Mouse (Mus musculus): ENCODE data around the gene Crygb. TPM values are rescaled to one million over a fixed set of nuclear protein-coding genes. Genes with fewer than 3 reads are reported as not detected.

Gene Crygb
- not detected in 2 replicates for polyA plus RNA-seq (2015; fragmentation: Nextera tagmentation; extraction: Ambion mirVana)

DNA sequence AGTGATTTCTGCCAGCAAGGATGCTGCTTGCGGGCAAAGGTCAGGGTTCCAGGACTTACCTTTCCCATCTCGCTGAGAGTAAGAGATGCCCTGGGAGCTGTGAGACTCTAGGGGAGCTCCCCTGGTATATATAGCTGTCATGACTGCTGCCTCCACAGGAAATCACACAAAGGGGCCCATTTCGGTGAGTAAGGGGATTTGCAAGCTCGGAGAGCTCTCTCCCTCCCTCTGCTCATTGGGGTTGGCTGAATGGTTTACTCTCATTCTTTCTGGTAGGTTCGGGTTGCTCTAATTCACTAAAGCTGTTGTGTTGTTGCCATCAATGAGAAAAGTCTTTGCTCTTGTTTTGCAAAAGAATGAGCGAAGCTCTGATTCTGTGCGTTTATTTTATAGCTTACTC is at the start of gene Crygb:
Crygb (minus strand) TSS at position 101 of the 400 bp plus-strand sequence.
- H3K9me3 ChIP-seq, result no peaks in the 10 kb centered on the region
- H3K27me3 ChIP-seq, result no peaks in the 10 kb centered on the region
- 37% methylated on average over 7 of the region's 7 CpGs for WGBS
- no peak within 1 kb of the TSS for H3K27ac ChIP-seq
- H3K36me3 ChIP-seq, result no peaks in the 10 kb centered on the region
- no peak within 1 kb of the TSS for H3K4me2 ChIP-seq
- H3K4me3 ChIP-seq, result no peak within 1 kb of the TSS
- no peaks in the 10 kb centered on the region for H3K4me1 ChIP-seq
- H3K9ac ChIP-seq, result no peak within 1 kb of the TSS
- no peak for ATAC-seq (ENCODE audit: borderline replicate concordance, extremely low read depth, low FRiP score, low TSS enrichment)

DNA sequence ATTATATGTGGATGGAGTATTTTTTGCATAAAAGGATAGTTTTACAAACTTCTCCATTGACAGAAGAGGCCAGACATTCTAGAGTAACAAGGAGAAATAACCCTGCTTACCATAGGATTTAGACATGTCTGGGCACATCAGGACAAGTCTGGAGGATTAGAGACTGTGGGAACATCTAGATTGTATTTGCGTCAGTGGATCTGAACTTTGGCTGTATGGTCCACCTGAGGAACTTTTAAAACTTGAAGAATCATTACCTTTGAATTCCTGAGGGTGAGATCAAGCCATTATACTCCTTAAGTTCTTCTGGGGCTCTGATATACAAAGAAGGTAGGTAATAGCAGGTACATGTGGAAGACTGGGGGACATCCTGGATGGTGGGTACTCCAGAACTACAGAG is 49.6 kb upstream of the Crygb start:
- H3K4me3 ChIP-seq, result no peak overlapping the region
- H3K4me2 ChIP-seq, result no peak overlapping the region
- H3K27ac ChIP-seq, result no peak overlapping the region
- H3K4me1 ChIP-seq, result no peaks in the 10 kb centered on the region
- no peaks in the 10 kb centered on the region for H3K9me3 ChIP-seq
- no peak for ATAC-seq (ENCODE audit: borderline replicate concordance, extremely low read depth, low FRiP score, low TSS enrichment)
- no peak overlapping the region for H3K9ac ChIP-seq
- WGBS, result 85% methylated on average over 1 of the region's 1 CpGs
- no peaks in the 10 kb centered on the region for H3K27me3 ChIP-seq
- H3K36me3 ChIP-seq, result no peaks in the 10 kb centered on the region

DNA sequence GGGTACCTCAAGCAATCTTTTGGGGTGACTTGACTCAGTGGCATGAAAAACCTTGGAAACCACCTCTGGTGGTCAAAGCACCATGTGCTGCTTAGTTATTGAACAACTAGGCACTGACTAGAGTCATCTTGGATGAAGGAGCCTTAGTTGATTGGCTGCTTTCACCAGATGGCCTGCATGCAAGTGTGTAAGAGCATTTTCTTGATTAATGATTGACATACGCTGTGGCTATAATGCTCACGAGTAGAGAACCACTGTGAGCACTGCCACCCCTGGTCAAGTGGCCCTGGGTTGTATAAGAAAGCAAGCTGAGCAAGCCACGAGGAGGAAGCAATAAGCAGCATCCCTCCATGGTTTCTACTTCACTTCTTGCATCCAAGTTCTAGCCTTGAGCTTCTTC is 48.1 kb upstream of the Crygb start:
- no peak for ATAC-seq (ENCODE audit: borderline replicate concordance, extremely low read depth, low FRiP score, low TSS enrichment)
- Histone ChIP-seq H3K27me3 (no peaks in the 10 kb centered on the region), H3K9me3 (no peaks in the 10 kb centered on the region), H3K4me2 (no peak overlapping the region), H3K4me3 (no peak overlapping the region), H3K9ac (no peak overlapping the region), H3K4me1 (no peaks in the 10 kb centered on the region), H3K36me3 (no peaks in the 10 kb centered on the region), H3K27ac (no peak overlapping the region)
- WGBS, result 65% methylated on average over 3 of the region's 3 CpGs

DNA sequence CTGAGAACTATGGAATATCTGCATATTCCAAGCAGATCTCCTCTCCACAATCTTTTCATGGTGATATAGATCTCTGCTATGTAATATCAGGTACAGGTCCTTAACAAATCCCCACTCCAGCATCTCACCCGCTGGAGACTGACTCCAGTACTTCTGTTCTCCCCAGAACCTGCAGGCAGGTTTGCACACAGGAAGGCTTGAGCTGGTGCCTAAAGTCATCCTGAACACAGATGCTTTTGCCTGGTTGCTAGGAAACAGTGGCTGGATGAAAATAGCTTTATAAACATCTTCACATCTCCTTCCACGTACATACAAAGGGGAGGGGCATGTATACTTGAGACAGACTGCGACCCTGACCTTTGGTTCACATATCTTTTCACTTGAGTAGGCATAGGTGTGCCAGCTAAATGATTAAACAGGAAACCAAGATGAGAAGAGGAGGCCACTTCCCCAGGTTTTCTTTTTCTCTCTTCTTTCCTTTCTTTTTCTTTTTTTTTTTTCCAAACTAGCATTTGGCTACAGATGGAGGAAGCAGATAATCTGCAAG is 47.6 kb upstream of the Crygb start:
- no peak overlapping the region for H3K27ac ChIP-seq

DNA sequence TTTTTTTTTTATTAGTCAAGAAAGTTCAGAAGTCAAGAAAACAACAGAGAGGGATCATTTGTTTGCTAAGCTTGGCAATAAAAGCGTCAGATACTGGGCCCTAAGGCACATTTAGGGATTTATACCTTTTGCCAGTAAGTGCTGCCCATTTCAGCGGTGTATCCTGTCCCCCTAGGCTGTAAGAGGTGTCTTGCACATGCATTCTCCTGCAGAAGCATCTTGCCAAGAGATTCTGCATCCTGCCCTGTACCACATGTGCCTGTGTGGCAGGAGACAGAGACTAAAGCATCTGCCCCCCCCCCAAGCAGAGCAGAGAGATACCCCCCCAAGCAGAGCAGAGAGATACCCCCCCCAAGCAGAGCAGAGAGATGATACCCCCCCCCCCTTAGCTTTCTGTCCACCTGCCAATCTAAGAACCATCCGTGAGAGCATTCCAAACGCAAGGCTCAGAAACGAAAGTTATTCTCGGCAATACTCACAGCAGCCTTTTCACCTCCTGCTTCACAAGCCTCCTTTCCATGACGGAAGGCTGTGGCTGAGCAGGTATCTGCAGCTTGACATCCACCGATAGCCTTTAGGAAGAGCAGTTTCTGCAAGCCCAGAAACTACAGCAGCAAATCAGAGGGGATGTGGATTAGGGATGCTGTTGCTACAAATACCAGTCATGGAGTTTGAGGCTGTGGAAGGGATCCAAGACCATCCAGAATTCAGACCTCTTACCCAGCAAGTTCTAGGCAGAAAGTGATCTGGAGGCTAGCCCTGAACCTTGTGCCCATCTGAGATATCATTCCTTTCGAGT is 40.7 kb upstream of the Crygb start, which contains the start of gene D630023F18Rik:
D630023F18Rik (minus strand) TSS at position 641 of the 799 bp plus-strand sequence.
- Histone ChIP-seq H3K27me3 (no peaks in the 10 kb centered on the region), H3K9me3 (no peaks in the 10 kb centered on the region), H3K4me3 (no peak within 1 kb of the TSS), H3K36me3 (no peaks in the 10 kb centered on the region), H3K9ac (no peak within 1 kb of the TSS), H3K4me2 (peak within 1 kb of the TSS; percentile 23; the same call in 1 of the 2 replicates), H3K4me1 (no peaks in the 10 kb centered on the region), H3K27ac (no peak within 1 kb of the TSS)
- WGBS, result 17% methylated on average over 9 of the region's 9 CpGs
- no peak for ATAC-seq (ENCODE audit: borderline replicate concordance, extremely low read depth, low FRiP score, low TSS enrichment)

More for the DNA sequence above, 47.6 kb upstream of the Crygb start:
- Histone ChIP-seq H3K4me1 (no peaks in the 10 kb centered on the region), H3K27me3 (no peaks in the 10 kb centered on the region), H3K9ac (no peak overlapping the region), H3K4me2 (no peak overlapping the region), H3K9me3 (no peaks in the 10 kb centered on the region), H3K4me3 (no peak overlapping the region), H3K36me3 (no peaks in the 10 kb centered on the region)
- 47% methylated on average over 3 of the region's 3 CpGs for WGBS
- ATAC-seq (ENCODE audit: borderline replicate concordance, extremely low read depth, low FRiP score, low TSS enrichment), result no peak

DNA sequence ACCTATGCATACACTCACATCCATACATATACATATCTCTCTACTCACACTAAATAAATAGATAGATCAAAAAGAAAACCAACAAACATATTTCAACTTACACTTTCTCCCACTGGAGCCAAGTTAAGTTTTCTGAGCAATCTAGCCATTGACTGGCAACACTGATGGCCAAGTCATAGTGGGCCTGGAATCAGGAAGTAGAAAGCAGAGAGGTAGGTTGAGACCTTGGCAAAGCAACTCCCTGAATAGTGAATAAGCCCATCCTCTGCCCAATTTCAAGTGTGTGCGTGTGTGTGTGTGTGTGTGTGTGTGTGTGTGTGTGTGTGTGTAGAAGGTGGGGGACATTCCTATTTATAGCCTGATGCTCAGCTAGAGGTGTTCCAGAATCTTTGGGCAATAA is 37.4 kb upstream of the Crygb start, which contains the start of gene Gm28845:
Gm28845 (minus strand) TSS at position 121 of the 400 bp plus-strand sequence.
- Histone ChIP-seq H3K27me3 (no peaks in the 10 kb centered on the region), H3K4me2 (no peak within 1 kb of the TSS), H3K9ac (no peak within 1 kb of the TSS), H3K9me3 (no peaks in the 10 kb centered on the region), H3K27ac (no peak within 1 kb of the TSS), H3K4me3 (no peak within 1 kb of the TSS), H3K4me1 (no peaks in the 10 kb centered on the region), H3K36me3 (no peaks in the 10 kb centered on the region)
- ATAC-seq (ENCODE audit: borderline replicate concordance, extremely low read depth, low FRiP score, low TSS enrichment), result no peak
- 81% methylated on average over 1 of the region's 1 CpGs for WGBS

DNA sequence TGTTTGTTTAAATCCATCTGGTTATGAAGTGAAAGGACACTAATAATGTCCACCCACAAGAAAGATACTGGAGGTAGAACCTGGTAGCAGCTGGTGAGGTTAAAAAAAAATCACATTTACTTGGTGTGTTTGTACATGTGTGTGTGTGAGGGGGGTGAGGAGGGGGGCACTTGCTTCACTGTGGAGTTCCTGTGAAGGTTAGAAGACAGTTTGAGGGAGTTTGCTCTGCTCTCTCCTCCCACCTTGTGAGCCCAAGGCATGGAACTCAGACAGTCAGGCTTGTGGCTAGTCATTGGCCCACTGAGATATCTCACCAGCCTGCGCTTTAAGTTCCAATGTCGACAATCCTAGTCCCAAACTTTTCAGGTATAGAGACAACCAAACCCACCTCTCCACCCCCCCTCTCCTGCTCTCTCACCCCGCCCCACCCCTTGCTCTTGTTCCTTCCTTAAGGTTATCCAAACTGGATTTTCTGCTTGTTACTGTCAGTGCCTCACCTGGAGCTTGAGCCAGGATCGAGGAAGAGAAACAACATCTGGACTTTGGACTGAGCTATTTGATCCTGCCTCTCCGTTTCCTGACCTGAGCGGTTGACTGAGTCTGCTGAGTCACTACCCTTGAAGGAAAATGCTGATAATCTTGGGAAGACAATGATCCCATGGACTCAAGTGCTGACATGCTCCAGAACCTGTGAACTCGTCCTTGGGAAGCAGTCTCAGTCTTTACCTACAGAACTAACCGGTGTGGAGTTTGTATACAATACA is 36.2 kb upstream of the Crygb start:
- ATAC-seq (ENCODE audit: borderline replicate concordance, extremely low read depth, low FRiP score, low TSS enrichment), result no peak
- H3K27ac ChIP-seq, result no peak overlapping the region
- no peaks in the 10 kb centered on the region for H3K9me3 ChIP-seq
- H3K27me3 ChIP-seq, result no peaks in the 10 kb centered on the region
- no peak overlapping the region for H3K4me3 ChIP-seq
- 61% methylated on average over 8 of the region's 8 CpGs for WGBS
- H3K4me2 ChIP-seq, result no peak overlapping the region
- H3K36me3 ChIP-seq, result no peaks in the 10 kb centered on the region
- H3K9ac ChIP-seq, result no peak overlapping the region
- no peaks in the 10 kb centered on the region for H3K4me1 ChIP-seq

DNA sequence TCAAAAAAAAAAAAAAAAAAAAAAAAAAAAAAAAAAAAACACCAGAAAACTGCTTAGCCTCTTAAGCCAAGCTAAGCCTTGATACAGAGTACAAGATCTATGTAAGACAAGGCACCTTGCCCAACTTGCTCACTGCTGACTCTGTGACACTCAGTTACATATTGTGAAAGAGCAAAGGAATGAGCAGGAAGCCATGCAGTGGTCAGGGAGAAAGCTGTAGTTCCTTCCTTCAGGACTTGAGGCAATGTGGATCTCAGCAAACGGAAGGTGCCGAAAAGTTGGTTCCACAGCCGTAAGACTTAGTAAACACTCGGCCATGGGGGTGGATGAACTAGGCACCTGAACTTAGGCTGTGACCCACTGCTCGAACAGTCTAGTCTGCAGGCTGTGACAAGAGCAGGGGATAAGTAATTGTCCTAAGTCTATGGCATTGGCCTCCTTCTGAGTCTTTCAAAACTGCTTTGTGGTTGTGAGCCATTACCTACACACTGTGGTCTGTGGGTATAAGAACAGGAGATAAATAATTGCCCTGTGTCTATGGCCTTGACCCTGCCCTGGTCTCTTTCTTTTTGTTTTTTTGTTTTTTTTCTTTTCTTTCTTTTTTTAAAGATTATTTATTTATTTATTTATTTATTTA is 31.6 kb upstream of the Crygb start:
- WGBS, result 86% methylated on average over 5 of the region's 5 CpGs
- Histone ChIP-seq H3K4me3 (no peak overlapping the region), H3K9ac (no peak overlapping the region), H3K27ac (no peak overlapping the region), H3K4me2 (no peak overlapping the region), H3K27me3 (no peaks in the 10 kb centered on the region), H3K4me1 (no peaks in the 10 kb centered on the region), H3K36me3 (no peaks in the 10 kb centered on the region), H3K9me3 (no peaks in the 10 kb centered on the region)
- no peak; the same call in 1 of the 2 replicates for ATAC-seq (ENCODE audit: borderline replicate concordance, extremely low read depth, low FRiP score, low TSS enrichment)

DNA sequence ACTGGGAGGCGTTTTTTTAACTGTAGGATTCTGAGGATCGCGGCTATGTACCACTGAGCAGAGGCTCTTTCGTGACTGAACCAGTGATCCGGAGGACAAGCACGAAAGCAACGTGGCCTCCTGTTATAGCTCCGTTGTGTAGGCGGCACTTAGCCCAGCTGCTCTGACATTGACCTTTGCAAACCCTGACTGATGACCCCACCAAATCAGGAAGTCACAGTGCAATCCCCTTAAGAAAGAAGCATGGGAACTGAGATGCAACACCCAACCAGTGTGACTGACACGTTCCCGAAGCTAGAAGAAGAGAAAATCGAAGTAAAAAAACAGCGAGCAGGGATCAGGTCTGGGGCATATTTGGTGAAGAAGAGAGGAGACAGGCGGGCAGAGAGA is 30.7 kb upstream of the Crygb start:
- ATAC-seq (ENCODE audit: borderline replicate concordance, extremely low read depth, low FRiP score, low TSS enrichment), result no peak
- H3K36me3 ChIP-seq, result no peaks in the 10 kb centered on the region
- H3K9me3 ChIP-seq, result no peaks in the 10 kb centered on the region
- 0 out of 2 replicates have a peak overlapping the region, but pooled peaks have one; percentile 0 for H3K4me3 ChIP-seq
- WGBS, result 54% methylated on average over 14 of the region's 14 CpGs
- H3K4me2 ChIP-seq, result peak overlapping the region; percentile 28
- no peak overlapping the region for H3K27ac ChIP-seq
- H3K9ac ChIP-seq, result no peak overlapping the region
- H3K27me3 ChIP-seq, result no peaks in the 10 kb centered on the region
- no peaks in the 10 kb centered on the region for H3K4me1 ChIP-seq

DNA sequence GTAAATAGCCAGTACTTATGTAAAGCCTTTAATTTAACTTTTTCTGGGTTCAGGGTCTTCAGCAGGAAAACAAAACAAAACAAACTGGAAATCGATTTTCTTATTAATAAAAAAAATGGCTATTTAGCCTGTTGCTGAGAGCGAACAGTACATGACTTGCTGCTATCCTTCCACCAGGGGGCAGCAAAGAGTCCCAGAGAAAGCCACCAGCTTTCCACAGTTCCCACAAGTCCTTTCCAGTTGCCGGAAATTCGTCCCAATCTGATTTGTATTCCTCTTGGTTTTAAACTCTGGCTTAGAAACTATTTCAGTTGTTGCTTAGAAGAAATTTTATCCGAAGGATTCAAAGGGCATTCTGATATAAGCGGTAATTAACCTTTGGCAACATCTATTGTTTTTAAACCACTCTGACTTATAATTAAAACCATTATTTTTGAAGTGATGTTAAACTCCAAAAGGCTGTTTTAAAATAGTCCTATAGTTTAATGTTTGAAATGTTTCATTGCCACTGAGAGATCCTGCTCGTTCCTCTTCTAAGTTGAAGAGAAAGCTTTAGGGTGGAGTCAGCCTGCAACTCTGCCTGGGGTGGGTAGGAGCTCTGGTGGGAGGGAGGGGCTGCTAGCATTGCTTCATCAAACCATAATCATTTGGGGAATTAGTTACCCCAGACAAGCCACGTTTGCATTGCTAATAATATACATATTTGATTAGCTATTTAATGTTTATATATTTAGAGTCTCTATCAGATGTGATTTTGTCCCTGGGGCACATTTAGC is 30.1 kb upstream of the Crygb start:
- ATAC-seq (ENCODE audit: borderline replicate concordance, extremely low read depth, low FRiP score, low TSS enrichment), result peak; percentile 69; the same call in 1 of the 2 replicates
- WGBS, result 9% methylated on average over 8 of the region's 8 CpGs
- Histone ChIP-seq H3K4me3 (0 out of 2 replicates have a peak overlapping the region, but pooled peaks have one; percentile 0), H3K9me3 (no peaks in the 10 kb centered on the region), H3K4me2 (peak overlapping the region; percentile 28), H3K27me3 (no peaks in the 10 kb centered on the region), H3K9ac (no peak overlapping the region), H3K36me3 (no peaks in the 10 kb centered on the region), H3K4me1 (no peaks in the 10 kb centered on the region), H3K27ac (no peak overlapping the region)

Measured in lung, embryonic 15.5 days (tissue).